Mouse (Mus musculus): ENCODE measurements around the gene Olfr934. TPM values are rescaled to one million over a fixed set of nuclear protein-coding genes. Genes with fewer than 3 reads are reported as not detected.

The Olfr934 gene
- not detected in 2 replicates for polyA plus RNA-seq (2014; fragmentation: Nextera tagmentation; extraction: Ambion mirVana)

DNA sequence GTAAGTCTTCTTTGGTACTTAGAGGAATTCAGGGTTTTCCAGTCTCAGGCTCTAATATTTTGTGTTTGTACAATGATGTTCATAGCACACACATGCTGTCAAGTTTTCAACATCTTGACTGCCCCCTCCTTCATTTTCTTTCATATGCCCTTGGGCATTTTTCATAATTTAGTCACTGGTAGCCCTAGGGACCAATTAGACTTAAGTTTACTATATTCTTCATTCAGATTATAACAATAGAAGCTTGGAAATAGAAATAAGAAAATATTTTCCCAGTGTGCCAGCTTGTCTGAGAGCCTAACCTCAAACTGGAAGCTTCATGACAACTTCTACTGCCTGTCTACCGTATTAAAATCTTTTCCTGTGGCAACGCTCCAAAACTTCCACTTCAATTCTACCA, at the start of gene Olfr934:
Gene Olfr934, minus strand, starts transcription at position 101 of the 400 bp plus-strand sequence.
- WGBS: 90% methylated on average over 2 of the region's 2 CpGs
- Histone ChIP-seq H3K9ac (ENCODE audit: low read depth, low read length) (no peak within 1 kb of the TSS), H3K36me3 (ENCODE audit: control insufficient read depth, insufficient read depth, low read length) (no peaks in the 10 kb centered on the region), H3K9me3 (ENCODE audit: control insufficient read depth, low read length) (no peaks in the 10 kb centered on the region), H3K4me3 (ENCODE audit: low read depth, low read length) (no peak within 1 kb of the TSS), H3K4me1 (ENCODE audit: control insufficient read depth, insufficient read depth, low read length) (no peaks in the 10 kb centered on the region), H3K27ac (replicated peaks; ENCODE audit: low read depth, low read length) (no peak within 1 kb of the TSS), H3K4me2 (ENCODE audit: low read depth, low read length) (no peak within 1 kb of the TSS), H3K27me3 (replicated peaks; ENCODE audit: control insufficient read depth, insufficient read depth, low read length) (no peaks in the 10 kb centered on the region)
- ATAC-seq (ENCODE audit: low read depth) (no peak), DNase-seq (ENCODE audit: low spot score) (no peak)

DNA sequence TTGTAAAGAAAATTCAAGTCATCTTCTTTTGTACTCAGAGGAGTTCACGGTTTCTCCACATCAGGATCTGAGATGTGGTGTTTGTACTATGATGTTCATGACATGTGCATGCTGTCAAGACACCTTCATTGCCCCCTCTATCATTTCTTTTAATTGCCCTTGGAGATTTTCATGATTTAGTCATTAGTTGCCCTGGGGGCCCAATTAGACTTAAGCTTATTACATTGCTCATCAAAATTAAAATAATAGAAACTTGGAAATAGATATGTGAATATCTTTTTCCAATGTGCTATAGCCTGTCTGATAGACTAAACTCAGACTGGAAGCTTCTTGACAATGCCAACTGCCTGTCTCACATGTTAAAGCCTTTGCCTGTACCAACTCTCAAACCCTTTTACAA, 35.2 kb upstream of the Olfr934 start, which contains the start of gene Olfr146:
Gene Olfr146, minus strand, starts transcription at position 101 of the 400 bp plus-strand sequence.
- ATAC-seq (ENCODE audit: low read depth) (no peak), DNase-seq (ENCODE audit: low spot score) (no peak)
- Histone ChIP-seq H3K4me2 (ENCODE audit: low read depth, low read length) (no peak within 1 kb of the TSS), H3K9me3 (ENCODE audit: control insufficient read depth, low read length) (no peaks in the 10 kb centered on the region), H3K9ac (ENCODE audit: low read depth, low read length) (no peak within 1 kb of the TSS), H3K4me1 (ENCODE audit: control insufficient read depth, insufficient read depth, low read length) (no peaks in the 10 kb centered on the region), H3K4me3 (ENCODE audit: low read depth, low read length) (no peak within 1 kb of the TSS), H3K27me3 (replicated peaks; ENCODE audit: control insufficient read depth, insufficient read depth, low read length) (no peaks in the 10 kb centered on the region), H3K27ac (replicated peaks; ENCODE audit: low read depth, low read length) (no peak within 1 kb of the TSS), H3K36me3 (ENCODE audit: control insufficient read depth, insufficient read depth, low read length) (no peaks in the 10 kb centered on the region)
- 81% methylated on average over 1 of the region's 1 CpGs for WGBS

DNA sequence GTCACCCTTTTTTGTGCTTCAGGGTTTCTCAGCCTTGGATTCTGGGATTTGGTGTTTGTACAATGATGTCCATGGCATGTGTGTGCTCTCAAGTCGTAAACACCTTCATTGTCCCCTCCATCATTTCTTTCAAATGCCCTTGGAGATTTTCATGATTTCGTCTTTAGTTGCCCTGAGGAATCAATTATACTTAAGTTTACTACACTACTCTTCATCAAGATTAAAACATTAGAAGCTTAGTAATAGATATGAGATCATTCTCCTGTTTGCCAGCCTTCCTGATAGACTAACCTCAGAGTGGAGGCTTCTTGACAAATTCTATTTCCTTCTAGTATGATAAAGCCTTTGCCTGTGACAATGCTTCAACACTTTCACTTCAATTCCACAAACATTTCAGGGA, 11.5 kb upstream of the Olfr934 start, which contains the start of gene Olfr935:
Gene Olfr935, minus strand, starts transcription at position 101 of the 400 bp plus-strand sequence.
- no peak within 1 kb of the TSS for H3K4me2 ChIP-seq (ENCODE audit: low read depth, low read length)
- H3K4me3 ChIP-seq (ENCODE audit: low read depth, low read length): no peak within 1 kb of the TSS
- no peak within 1 kb of the TSS for H3K9ac ChIP-seq (ENCODE audit: low read depth, low read length)
- H3K27ac ChIP-seq (replicated peaks; ENCODE audit: low read depth, low read length): no peak within 1 kb of the TSS
- DNase-seq (ENCODE audit: low spot score) (no peak), ATAC-seq (ENCODE audit: low read depth) (no peak)
- no peaks in the 10 kb centered on the region for H3K36me3 ChIP-seq (ENCODE audit: control insufficient read depth, insufficient read depth, low read length)
- H3K4me1 ChIP-seq (ENCODE audit: control insufficient read depth, insufficient read depth, low read length): no peaks in the 10 kb centered on the region
- 72% methylated on average over 2 of the region's 2 CpGs for WGBS
- H3K9me3 ChIP-seq (ENCODE audit: control insufficient read depth, low read length): no peaks in the 10 kb centered on the region
- no peaks in the 10 kb centered on the region for H3K27me3 ChIP-seq (replicated peaks; ENCODE audit: control insufficient read depth, insufficient read depth, low read length)

DNA sequence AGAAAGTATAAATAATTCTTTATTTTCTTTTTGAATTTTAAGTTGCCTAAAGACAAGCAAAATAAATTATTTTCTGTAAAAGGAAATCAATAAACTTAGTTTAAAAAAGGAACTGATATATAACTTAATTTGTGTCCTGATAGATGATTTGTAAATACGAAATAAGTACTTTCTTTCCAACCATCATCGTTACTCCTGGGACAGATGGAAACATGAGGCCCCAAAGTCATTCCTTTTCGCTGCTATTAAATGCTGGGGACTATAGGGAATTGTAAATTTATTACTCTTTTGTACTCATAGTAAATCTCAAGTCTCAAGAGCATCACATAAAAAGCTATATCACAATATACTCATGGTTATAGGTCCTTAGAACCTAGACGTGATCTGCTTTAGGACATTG, 16.1 kb downstream of the Olfr934 start, which contains the start of gene Olfr933:
Gene Olfr933, plus strand, starts transcription at position 301 of the 400 bp plus-strand sequence.
- Histone ChIP-seq H3K4me2 (ENCODE audit: low read depth, low read length) (no peak within 1 kb of the TSS), H3K27ac (replicated peaks; ENCODE audit: low read depth, low read length) (no peak within 1 kb of the TSS), H3K36me3 (ENCODE audit: control insufficient read depth, insufficient read depth, low read length) (no peaks in the 10 kb centered on the region), H3K9ac (ENCODE audit: low read depth, low read length) (no peak within 1 kb of the TSS), H3K27me3 (replicated peaks; ENCODE audit: control insufficient read depth, insufficient read depth, low read length) (no peaks in the 10 kb centered on the region), H3K4me3 (ENCODE audit: low read depth, low read length) (no peak within 1 kb of the TSS), H3K4me1 (ENCODE audit: control insufficient read depth, insufficient read depth, low read length) (no peaks in the 10 kb centered on the region), H3K9me3 (ENCODE audit: control insufficient read depth, low read length) (no peaks in the 10 kb centered on the region)
- no peak for DNase-seq (ENCODE audit: low spot score)
- ATAC-seq (ENCODE audit: low read depth): no peak
- WGBS: 70% methylated on average over 4 of the region's 4 CpGs

DNA sequence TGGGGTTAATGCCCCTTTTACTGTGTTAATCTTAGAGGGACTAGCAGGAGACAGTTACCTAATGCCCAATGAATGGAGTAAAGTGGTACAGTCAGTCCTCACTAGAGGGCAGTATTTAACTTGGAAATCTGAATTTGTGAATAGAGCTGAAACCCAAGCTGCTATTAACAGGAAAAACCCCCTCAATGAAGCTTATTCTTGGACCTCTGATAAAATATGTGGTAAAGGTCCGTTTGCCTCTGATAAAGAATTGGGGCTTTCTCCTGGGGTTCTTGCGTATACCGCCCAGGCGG, 34.0 kb downstream of the Olfr934 start:
- Histone ChIP-seq H3K9ac (ENCODE audit: low read depth, low read length) (no peak overlapping the region), H3K9me3 (ENCODE audit: control insufficient read depth, low read length) (no peaks in the 10 kb centered on the region), H3K36me3 (ENCODE audit: control insufficient read depth, insufficient read depth, low read length) (no peaks in the 10 kb centered on the region), H3K4me2 (ENCODE audit: low read depth, low read length) (no peak overlapping the region), H3K27me3 (replicated peaks; ENCODE audit: control insufficient read depth, insufficient read depth, low read length) (no peaks in the 10 kb centered on the region), H3K27ac (replicated peaks; ENCODE audit: low read depth, low read length) (no peak overlapping the region), H3K4me1 (ENCODE audit: control insufficient read depth, insufficient read depth, low read length) (no peaks in the 10 kb centered on the region), H3K4me3 (ENCODE audit: low read depth, low read length) (no peak overlapping the region)
- WGBS: 82% methylated on average over 4 of the region's 4 CpGs
- ATAC-seq (ENCODE audit: low read depth) (no peak), DNase-seq (ENCODE audit: low spot score) (peak; percentile 3)

DNA sequence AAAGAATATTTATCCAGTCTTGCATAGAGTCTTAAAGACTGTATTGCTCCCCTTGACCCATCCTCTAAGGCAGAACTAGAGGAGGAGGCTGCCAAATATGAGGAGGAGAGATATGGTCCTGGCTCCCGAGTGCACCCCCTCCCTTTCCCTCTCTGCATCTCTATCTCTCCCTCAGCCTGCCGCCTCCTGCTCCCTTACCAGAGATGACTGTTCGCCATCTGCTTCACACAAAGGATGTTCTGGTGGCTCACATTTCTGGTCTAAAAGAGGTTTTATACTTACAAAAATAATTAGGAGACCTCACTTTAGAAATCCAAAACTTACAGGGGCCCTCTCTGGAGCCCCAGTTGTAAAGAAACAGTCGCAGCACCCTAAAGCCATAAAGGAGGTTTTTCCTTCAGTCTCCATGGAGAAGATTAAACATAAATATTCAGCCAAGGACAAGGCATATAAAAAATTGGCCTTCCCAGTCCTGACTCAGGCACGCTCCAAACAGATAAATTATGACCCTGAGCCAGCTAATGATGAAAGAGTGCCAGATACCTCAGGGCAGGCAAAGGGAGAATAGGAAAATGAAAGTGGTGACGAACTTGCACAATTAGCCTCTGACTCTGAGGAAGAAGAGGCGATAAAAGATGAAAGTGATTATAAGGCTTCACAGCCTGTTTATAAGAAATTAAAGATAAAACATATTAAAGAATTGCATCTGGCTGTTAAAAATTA, 34.6 kb downstream of the Olfr934 start:
- DNase-seq (ENCODE audit: low spot score) (no peak), ATAC-seq (ENCODE audit: low read depth) (no peak)
- H3K4me2 ChIP-seq (ENCODE audit: low read depth, low read length): no peak overlapping the region
- H3K9me3 ChIP-seq (ENCODE audit: control insufficient read depth, low read length): no peaks in the 10 kb centered on the region
- H3K27me3 ChIP-seq (replicated peaks; ENCODE audit: control insufficient read depth, insufficient read depth, low read length): no peaks in the 10 kb centered on the region
- H3K4me1 ChIP-seq (ENCODE audit: control insufficient read depth, insufficient read depth, low read length): no peaks in the 10 kb centered on the region
- 80% methylated on average over 7 of the region's 7 CpGs for WGBS
- no peak overlapping the region for H3K9ac ChIP-seq (ENCODE audit: low read depth, low read length)
- no peak overlapping the region for H3K4me3 ChIP-seq (ENCODE audit: low read depth, low read length)
- H3K36me3 ChIP-seq (ENCODE audit: control insufficient read depth, insufficient read depth, low read length): no peaks in the 10 kb centered on the region
- H3K27ac ChIP-seq (replicated peaks; ENCODE audit: low read depth, low read length): no peak overlapping the region

Other genes starting within 250 kb of the Olfr934 start
- gene Olfr920, start 236.0 kb downstream of the Olfr934 start, polyA plus RNA-seq (2014; fragmentation: Nextera tagmentation; extraction: Ambion mirVana): 0.04 TPM in 1 of 2 replicates, not detected in the other
- not detected in 2 replicates for gene Olfr921, start 215.2 kb downstream of the Olfr934 start, polyA plus RNA-seq (2014; fragmentation: Nextera tagmentation; extraction: Ambion mirVana)
- gene Olfr922, start 173.7 kb downstream of the Olfr934 start, polyA plus RNA-seq (2014; fragmentation: Nextera tagmentation; extraction: Ambion mirVana): not detected in 2 replicates
- gene Olfr923, start 161.8 kb downstream of the Olfr934 start, polyA plus RNA-seq (2014; fragmentation: Nextera tagmentation; extraction: Ambion mirVana): 0.13 and 0.29 TPM in 2 replicates
- not detected in 2 replicates for gene Olfr924, start 143.9 kb downstream of the Olfr934 start, polyA plus RNA-seq (2014; fragmentation: Nextera tagmentation; extraction: Ambion mirVana)
- not detected in 2 replicates for gene Olfr26, start 133.3 kb downstream of the Olfr934 start, polyA plus RNA-seq (2014; fragmentation: Nextera tagmentation; extraction: Ambion mirVana)
- not detected in 2 replicates for gene Olfr926, start 111.2 kb downstream of the Olfr934 start, polyA plus RNA-seq (2014; fragmentation: Nextera tagmentation; extraction: Ambion mirVana)
- gene Olfr930, start 58.5 kb downstream of the Olfr934 start, polyA plus RNA-seq (2014; fragmentation: Nextera tagmentation; extraction: Ambion mirVana): 0.13 TPM in 1 of 2 replicates, not detected in the other
- 0.10 TPM in 1 of 2 replicates, not detected in the other for gene Olfr933, start 16.0 kb downstream of the Olfr934 start, polyA plus RNA-seq (2014; fragmentation: Nextera tagmentation; extraction: Ambion mirVana)
- gene Olfr935, start 11.4 kb upstream of the Olfr934 start, polyA plus RNA-seq (2014; fragmentation: Nextera tagmentation; extraction: Ambion mirVana): 0.10 TPM in 1 of 2 replicates, not detected in the other
- gene Olfr146, start 35.1 kb upstream of the Olfr934 start, polyA plus RNA-seq (2014; fragmentation: Nextera tagmentation; extraction: Ambion mirVana): 0.20 TPM in 1 of 2 replicates, not detected in the other
- gene Olfr937, start 76.6 kb upstream of the Olfr934 start, polyA plus RNA-seq (2014; fragmentation: Nextera tagmentation; extraction: Ambion mirVana): not detected in 2 replicates
- not detected in 2 replicates for gene Olfr938, start 90.6 kb upstream of the Olfr934 start, polyA plus RNA-seq (2014; fragmentation: Nextera tagmentation; extraction: Ambion mirVana)
- gene Olfr27, start 139.8 kb upstream of the Olfr934 start, polyA plus RNA-seq (2014; fragmentation: Nextera tagmentation; extraction: Ambion mirVana): not detected in 2 replicates
- gene Olfr943, start 178.0 kb upstream of the Olfr934 start, polyA plus RNA-seq (2014; fragmentation: Nextera tagmentation; extraction: Ambion mirVana): not detected in 2 replicates
- gene Olfr944, start 213.6 kb upstream of the Olfr934 start, polyA plus RNA-seq (2014; fragmentation: Nextera tagmentation; extraction: Ambion mirVana): 0.13 TPM in 1 of 2 replicates, not detected in the other